Mouse (Mus musculus) kidney, adult 9 months (tissue): ENCODE measurements around the gene Ric8b.
A peak's percentile ranks its signal among the peaks of the same experiment; 100 is the strongest.

Source experiments
- DNase-seq: peaks from one replicate; pipeline ENCODE4 v3.0.0; 2022

Gene Ric8b

GRCm38 (mm10) chr10:84963126-84963525 lies 45.7 kb downstream of the Ric8b start:
- no peak for DNase-seq

DNA sequence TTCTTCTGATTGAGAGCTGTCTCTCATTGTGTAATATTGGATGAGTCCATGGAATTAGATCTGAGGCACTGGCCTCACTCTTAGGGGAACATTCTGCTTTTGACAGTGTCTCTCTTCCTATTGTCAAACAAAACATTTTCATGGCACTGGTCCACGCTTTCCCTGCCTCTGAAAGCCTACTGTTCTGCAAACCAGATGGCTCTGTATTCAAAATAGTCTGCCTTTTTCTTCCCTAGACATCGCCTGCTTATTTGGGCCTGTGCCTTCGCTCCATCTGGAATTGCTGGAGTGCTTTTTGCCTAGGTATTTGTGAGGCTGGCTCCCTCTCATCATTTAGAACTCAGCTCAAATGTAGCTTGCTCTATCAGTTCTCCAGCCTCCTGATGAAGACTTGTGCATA lies 46.3 kb downstream of the Ric8b start:
- DNase-seq, result no peak

GRCm38 (mm10) chr10:84966542-84966941 lies 49.1 kb downstream of the Ric8b start:
- DNase-seq, result no peak

DNA sequence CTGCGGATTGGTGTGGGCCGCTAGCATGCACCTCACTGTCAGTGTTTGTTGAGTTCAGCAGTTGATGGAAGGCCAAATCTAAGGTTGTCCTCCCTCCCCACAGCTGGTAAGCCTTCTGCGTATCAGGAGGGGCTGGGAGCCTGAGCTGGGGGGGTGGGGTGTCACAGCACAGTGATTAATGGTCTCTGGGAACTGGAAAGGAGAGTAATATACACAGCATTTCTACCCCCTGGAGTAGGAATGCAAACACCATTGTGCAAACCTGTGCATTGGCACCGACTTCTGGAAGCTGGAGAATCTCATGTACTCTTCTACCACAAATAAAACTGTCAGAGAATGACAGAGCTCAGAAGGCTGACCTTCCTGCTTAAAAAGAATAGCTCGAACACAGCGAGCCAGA lies 50.2 kb downstream of the Ric8b start:
- DNase-seq, result peak; percentile 39

DNA sequence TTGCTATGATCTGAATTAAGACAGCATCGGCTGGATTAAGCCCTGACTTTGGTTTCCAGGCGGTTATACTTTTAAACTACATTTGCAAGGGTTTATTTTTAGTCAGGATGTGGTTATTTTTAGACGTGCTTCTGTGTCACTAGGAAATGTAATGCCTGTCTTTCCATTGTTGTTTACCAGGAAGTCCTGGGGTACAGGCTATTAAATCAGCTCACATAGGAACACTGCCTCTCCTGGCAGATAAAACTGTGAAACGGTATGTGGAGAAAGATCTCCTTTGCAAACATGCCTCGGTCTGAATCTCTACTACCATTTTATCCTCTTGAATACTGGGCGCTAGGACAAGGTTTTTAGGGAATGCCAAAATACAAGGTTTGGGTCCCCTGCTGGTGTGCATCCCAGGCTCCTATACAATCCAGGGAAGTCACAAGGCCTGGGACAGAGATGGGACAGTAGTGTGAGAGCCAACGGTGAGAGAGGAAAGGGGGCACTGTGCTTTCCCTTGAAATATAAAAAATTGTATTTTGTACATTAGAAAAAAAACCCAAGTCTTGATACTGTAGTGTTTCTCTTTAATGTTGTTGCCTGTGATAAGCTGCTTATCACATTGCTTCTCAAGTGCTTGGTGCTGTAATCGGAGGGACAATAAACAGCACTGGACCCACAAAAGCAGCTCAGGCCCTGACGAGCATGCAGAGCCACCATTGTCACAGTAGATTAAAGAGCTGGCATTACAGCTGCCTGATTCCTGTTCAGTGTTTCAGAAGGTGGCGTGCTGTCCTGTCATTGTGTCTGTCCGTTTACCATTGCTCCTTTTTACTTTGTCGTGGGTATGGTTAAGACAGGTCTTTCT lies 51.7 kb downstream of the Ric8b start:
- DNase-seq, result peak; percentile 38

GRCm38 (mm10) chr10:84975264-84975663 lies 57.8 kb downstream of the Ric8b start:
- DNase-seq, result no peak

DNA sequence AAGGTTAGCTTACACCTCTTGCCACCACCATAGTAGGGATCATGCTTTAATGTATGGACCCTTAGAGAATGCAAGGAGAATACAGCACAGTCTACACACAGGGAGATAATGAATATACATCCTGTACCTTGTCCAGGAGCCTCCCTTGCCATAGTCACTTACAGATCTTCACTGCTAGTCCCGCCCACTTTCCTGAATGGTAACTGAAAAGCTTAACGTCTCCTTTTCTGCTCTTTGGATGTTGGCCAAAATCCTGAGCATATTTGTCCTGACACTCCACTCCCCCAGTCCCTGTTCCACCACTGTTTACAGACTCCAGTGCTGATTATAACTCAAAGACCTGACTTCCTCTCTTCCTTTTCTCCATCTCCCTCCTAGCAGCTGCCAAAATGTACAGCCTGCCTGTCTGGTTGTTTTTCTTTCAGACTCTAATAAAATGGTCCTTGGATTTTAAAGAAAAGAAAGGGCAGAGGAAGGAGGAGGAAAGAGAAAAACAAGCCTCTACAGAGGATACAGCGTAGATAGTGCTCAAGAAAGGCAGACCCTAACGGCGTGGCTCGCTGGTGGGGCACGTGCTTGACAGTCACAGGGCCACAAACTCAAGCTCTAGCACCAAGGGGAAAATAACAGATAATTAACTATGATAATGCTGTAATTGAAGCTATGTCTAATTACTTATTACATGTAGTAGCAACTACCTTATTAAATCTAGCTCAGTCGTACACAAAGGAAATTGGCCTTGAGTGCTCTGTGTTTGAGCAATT lies 59.4 kb downstream of the Ric8b start:
- DNase-seq, result peak; percentile 12

GRCm38 (mm10) chr10:84980291-84980690 lies 62.9 kb downstream of the Ric8b start:
- DNase-seq, result no peak

DNA sequence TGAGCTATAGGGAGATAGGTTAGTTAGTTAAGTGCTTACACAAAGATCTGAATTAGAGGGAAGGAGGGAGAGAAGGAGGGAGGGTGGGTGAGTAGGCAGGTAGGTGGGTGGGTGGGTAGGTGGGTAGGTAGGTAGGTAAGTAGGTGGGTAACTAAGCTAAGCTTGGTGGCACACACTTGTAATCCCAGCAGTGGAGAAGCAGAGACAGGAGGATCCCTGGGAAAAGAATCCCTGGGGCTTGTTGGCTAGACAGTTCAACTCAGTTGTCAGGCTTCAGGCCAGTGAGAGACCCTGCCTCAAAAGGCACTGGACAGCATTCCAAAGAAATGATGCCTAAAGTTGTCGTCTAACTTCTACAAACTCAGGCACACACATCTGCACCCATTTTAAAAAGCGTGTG lies 64.0 kb downstream of the Ric8b start:
- no peak for DNase-seq

- DNase-seq, result no peak
Observed at GRCm38 (mm10) chr10:84982675-84983074, 65.3 kb downstream of the Ric8b start.

DNA sequence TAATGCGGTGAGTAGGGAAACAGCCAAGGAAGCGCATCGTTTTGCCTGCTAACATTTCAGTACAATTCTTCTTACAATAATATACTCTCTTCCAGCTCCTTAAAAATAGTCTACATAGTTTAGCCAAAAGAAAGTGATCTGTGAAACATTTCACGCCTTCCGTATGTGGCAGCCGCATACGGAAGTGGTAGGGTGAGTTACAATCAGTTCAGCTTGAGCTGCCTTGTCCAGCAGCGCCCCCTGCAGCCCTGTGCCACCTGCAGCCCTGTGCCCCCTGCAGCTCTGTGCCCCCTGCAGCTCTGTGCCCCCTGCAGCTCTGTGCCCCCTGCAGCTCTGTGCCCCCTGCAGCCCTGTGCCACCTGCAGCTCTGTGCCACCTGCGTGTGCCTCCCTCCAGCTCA lies 68.5 kb downstream of the Ric8b start:
- peak; percentile 27 for DNase-seq

GRCm38 (mm10) chr10:84987666-84988065 lies 70.2 kb downstream of the Ric8b start:
- DNase-seq, result no peak

DNA sequence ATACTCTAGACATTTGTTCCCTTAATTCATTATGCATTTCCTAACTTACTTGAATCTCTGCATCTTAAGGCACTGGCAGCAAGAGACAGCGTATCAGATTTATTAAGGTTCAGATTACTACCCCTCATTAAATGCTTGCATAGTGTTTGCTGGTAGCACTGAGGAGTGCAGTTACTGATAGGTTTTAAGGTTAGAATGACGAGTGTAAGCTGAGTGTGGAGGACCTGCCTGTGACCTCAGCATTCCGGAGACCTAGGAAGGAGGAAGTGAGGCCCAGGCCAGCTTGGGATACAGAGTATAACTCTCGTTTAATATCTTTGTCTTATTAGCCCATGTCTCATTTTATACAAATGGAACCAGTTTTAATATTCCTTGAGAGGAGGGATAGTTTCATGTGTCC lies 71.2 kb downstream of the Ric8b start:
- DNase-seq, result no peak

DNA sequence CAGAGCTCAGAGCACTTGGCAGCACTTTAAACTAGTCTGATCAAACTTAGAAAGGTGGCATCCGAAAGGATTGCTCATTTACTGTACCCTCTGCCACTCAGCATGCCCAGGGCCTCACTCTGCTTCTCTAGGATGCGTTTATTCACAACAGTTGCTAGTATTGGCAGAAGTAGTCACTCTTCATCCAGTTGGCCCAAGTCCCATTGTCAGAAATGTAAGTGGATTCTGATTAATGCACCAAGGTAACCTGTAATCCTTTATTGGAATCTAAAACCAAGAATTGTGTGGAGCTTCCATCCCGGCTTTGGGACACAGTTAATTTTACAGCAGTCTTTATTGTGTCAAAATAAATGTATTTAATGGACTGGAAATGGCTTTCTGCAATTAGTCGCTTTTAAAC lies 76.9 kb downstream of the Ric8b start:
- no peak for DNase-seq

- no peak for DNase-seq
Observed at GRCm38 (mm10) chr10:84994971-84995370, 77.6 kb downstream of the Ric8b start.

DNA sequence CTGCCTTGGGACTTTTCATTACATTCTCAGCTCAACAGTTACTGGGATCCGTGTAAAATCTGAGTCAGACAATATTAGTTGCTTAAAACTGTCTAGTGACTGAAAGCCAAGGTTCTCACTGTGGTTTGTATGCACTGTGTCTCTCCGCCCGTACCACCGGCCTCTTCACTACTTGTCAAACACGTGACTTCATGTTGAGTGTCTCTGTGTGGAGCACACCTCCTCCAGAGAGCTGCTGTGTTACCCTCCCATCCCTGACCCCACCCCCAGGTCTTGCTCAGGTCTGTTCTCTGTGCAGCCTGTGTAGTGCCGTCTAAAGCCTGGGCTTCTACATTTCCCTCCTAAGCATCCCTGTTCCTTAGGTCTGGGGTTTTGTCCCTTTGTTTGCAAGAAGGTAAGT lies 79.0 kb downstream of the Ric8b start:
- DNase-seq, result no peak

DNA sequence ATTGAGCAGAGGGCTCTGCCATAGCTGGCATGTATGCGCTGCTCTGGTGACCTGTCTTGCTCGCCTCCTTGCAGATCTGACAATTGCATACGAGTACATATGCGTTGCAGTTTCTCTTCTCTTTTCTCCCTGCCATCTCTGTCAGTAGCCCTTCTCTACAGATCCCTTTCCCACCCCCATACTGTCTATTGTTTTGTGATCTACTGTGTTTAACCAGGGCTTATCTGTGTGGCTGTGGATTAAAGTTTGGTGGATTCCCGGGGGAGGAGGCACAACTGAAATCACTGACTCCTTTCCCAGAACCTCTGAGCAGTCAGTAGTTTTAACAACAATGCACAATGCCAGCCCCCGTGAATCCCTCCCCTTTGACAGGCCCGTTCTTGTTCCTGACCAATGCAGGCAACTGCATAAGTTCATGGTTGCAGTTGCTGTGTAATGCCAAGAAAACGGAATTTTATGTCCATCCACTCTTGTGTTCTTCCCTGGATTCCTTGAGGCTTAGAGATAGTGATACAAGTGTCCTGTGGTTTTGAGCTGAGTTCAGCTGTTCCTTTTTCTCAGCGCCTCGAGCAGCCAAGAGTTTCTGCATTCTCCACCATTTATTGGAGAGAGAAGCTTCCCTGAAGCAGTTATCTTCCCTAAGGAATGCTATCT lies 80.3 kb downstream of the Ric8b start:
- DNase-seq, result no peak

DNA sequence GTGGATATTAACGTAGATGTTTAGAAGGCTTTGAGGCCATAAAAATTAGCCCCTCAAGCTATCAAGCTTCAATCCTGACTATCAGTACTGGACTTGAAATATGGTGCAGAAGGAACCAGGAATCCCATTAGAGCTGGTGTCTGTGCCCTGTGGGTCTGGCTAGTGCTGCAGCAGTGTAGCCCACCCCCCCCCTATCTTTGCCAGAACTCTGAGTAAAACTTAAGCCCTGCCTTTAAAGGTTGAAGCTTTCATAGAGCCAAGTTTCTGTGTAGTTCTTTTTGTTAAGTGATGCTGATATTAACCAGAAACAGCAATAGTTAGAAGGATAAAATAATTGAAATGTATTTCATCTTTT lies 80.8 kb downstream of the Ric8b start:
- no peak for DNase-seq

- no peak for DNase-seq
Observed at GRCm38 (mm10) chr10:85001920-85002319, 84.5 kb downstream of the Ric8b start.

DNA sequence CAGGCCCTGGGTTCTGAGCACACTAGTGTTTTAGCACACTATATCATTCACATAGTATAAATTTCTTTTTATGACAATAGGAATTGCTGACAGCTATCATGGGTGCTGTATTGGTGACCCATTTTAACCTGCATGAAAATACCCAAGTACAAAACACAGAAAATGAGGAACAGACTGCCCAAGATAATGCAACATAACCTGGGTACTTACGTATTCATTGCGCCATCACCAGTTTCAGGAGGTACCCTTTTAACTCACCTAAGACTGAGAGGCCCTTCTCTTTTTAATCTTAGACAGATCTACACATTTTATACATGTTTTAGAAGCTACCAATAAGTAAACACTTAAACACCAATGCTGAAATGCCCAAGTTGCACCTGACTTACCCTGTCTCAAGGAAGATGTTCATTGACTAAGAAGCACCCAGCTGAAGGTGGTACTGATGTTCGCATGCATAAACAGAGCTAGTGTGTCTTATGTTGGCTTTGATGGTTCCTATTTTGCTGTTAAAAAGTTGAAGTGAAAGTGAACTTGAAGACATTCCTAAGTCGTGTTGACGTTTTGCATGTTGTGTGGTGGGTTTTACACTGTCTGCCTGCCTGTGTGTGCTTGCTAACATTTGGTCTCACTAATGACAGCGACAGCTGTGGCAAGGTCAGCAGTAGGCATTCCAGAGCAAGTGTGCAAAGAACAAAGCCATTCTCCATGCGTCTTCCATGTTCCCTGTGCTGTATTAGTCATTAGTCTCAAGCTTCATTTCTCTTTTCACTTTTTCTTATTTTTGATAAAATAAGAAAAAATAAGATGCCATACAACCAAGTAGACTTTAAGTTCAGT lies 86.0 kb downstream of the Ric8b start:
- DNase-seq, result no peak

- no peak for DNase-seq
Observed at GRCm38 (mm10) chr10:85006573-85007310, 89.3 kb downstream of the Ric8b start.
